Mouse (Mus musculus): ENCODE measurements around the gene Mphosph9. TPM values are rescaled to one million over a fixed set of nuclear protein-coding genes. Genes with fewer than 3 reads are reported as not detected.

The Mphosph9 gene
- polyA plus RNA-seq, 1 experiment from 2014 or later, result 9.3 TPM

DNA sequence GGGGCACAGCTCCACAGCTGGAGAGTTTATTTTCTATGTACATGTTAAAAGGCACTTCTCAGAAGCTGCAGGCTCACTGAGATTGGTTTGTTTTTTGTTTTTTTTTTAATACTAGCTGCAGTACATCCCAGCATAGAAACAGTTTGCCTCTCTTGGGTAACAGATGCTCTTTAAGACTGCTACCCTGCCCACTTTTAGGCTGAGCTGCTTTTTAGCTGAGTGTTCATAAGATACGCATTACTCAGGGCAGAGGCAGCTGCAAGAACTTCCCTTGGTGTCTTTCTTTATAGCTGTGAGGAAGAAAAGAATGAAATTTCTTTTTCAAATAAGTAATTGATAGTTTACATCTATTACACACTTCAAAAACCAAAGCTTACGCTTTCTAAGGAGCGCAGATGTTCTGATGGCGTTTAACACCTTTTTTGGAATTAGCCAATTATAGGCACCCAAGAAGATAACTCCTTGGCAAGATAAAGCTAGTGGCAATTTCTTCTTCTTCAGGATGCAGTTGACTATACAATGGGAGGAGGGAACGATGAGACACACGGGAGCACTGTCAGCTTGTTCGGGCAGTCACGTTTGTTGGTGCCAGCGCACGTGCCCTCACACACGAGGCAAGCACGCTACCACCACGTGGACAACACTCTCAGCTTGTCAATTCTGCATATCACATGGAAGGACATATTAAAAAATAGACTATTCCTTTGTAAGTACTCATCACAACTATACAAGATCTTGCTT is 75.0 kb downstream of the Mphosph9 start:
- ATAC-seq (ENCODE audit: low read depth) (no peak), DNase-seq (ENCODE audit: low spot score) (no peak)
- H3K36me3 ChIP-seq (ENCODE audit: control insufficient read depth, insufficient read depth, low read length), result peaks cover 41% of the 10 kb centered on the region
- no peaks in the 10 kb centered on the region for H3K27me3 ChIP-seq (replicated peaks; ENCODE audit: control insufficient read depth, insufficient read depth, low read length)
- no peak overlapping the region for H3K27ac ChIP-seq (replicated peaks; ENCODE audit: low read depth, low read length)
- H3K4me1 ChIP-seq (ENCODE audit: control insufficient read depth, insufficient read depth, low read length), result peaks cover 12% of the 10 kb centered on the region
- no peaks in the 10 kb centered on the region for H3K9me3 ChIP-seq (ENCODE audit: control insufficient read depth, low read length)
- WGBS, result 94% methylated on average over 13 of the region's 13 CpGs
- no peak overlapping the region for H3K4me2 ChIP-seq (ENCODE audit: low read depth, low read length)
- no peak overlapping the region for H3K9ac ChIP-seq (ENCODE audit: low read depth, low read length)
- H3K4me3 ChIP-seq (ENCODE audit: low read depth, low read length), result no peak overlapping the region

DNA sequence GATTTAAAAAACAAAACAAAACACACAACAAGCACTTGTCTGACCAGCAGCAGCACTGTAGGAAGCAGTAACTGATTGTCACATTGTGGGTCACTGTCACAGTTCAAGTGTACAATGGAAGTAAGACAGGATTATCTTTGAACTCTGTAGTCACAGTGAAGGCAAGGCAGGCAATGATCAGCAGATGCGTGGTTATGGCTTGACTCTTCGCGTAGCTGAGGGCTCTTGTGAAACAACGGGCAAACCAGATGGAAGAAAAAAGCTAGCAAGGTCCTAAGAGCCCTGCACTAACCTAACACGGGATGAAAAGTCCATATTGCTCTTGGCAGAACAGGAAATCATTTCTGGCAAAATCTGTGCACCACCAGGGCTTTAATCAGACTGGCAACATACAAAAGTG is 76.7 kb downstream of the Mphosph9 start:
- no peak overlapping the region for H3K4me3 ChIP-seq (ENCODE audit: low read depth, low read length)
- no peak overlapping the region for H3K27ac ChIP-seq (replicated peaks; ENCODE audit: low read depth, low read length)
- H3K9ac ChIP-seq (ENCODE audit: low read depth, low read length), result no peak overlapping the region
- H3K36me3 ChIP-seq (ENCODE audit: control insufficient read depth, insufficient read depth, low read length), result peaks cover 34% of the 10 kb centered on the region
- ATAC-seq (ENCODE audit: low read depth) (no peak), DNase-seq (ENCODE audit: low spot score) (no peak)
- WGBS, result 80% methylated on average over 5 of the region's 5 CpGs
- no peaks in the 10 kb centered on the region for H3K9me3 ChIP-seq (ENCODE audit: control insufficient read depth, low read length)
- H3K4me2 ChIP-seq (ENCODE audit: low read depth, low read length), result no peak overlapping the region
- H3K4me1 ChIP-seq (ENCODE audit: control insufficient read depth, insufficient read depth, low read length), result peaks cover 12% of the 10 kb centered on the region
- H3K27me3 ChIP-seq (replicated peaks; ENCODE audit: control insufficient read depth, insufficient read depth, low read length), result no peaks in the 10 kb centered on the region

DNA sequence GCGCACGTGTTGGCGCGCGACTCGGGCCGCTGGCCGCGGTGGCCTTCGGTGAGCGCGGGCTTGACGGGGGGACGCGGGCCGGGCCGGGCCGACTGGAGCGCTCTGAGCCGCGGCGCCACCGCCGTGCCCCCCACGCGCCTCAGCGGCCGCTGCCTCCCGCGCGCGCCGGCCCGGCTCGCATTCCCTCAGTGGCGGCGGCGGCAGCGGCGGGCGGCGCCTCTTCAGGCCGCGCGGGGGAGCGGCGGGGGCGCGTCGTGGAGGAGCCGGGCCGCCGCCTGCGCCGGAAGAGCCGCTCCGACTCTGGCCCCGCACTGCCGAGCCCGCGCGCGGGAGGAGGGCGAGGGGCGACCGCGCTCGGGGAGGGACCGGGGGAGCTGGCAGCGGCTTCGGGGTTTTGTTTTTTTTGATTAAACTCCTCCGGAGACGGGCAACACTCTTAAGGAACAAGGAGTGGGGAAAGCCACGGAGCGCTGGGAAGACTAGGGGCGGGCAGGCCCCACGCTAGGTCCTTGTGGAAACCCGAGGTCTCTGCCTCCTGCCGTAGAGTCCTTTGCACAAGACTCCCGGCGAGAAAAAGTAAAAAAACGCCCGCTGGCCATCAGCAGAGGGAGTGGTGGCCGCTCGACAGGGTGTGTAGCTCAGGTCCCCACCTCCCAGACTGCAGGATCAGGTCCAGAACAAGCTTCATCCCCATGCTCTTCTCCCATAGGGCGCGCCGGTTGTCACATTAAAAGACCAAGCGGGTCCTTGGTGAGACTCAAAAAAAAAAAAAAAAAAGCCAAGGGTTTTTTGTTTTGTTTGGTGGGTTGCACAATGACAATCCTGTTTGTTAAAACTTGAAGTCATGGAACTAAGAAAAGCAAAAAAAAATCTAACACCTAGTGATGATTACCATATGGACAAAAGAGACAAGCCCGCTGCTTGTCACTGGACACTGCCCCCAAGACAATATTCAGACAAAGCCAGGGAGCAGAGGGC is 77.9 kb downstream of the Mphosph9 start, which contains the start of gene Pitpnm2:
Pitpnm2 (minus strand) TSS at position 147 of the 978 bp plus-strand sequence.
- peak; percentile 83 for ATAC-seq (ENCODE audit: low read depth)
- Histone ChIP-seq H3K27ac (replicated peaks; ENCODE audit: low read depth, low read length) (peak within 1 kb of the TSS; percentile 76), H3K27me3 (replicated peaks; ENCODE audit: control insufficient read depth, insufficient read depth, low read length) (no peaks in the 10 kb centered on the region), H3K36me3 (ENCODE audit: control insufficient read depth, insufficient read depth, low read length) (peaks cover 23% of the 10 kb centered on the region), H3K4me3 (ENCODE audit: low read depth, low read length) (peak within 1 kb of the TSS; percentile 66), H3K9ac (ENCODE audit: low read depth, low read length) (peak within 1 kb of the TSS; percentile 84), H3K9me3 (ENCODE audit: control insufficient read depth, low read length) (no peaks in the 10 kb centered on the region), H3K4me1 (ENCODE audit: control insufficient read depth, insufficient read depth, low read length) (peaks cover 12% of the 10 kb centered on the region), H3K4me2 (ENCODE audit: low read depth, low read length) (peak within 1 kb of the TSS; percentile 86)
- DNase-seq (ENCODE audit: low spot score), result peak; percentile 74
- under 1% methylated on average over 31 of the region's 90 CpGs for WGBS

DNA sequence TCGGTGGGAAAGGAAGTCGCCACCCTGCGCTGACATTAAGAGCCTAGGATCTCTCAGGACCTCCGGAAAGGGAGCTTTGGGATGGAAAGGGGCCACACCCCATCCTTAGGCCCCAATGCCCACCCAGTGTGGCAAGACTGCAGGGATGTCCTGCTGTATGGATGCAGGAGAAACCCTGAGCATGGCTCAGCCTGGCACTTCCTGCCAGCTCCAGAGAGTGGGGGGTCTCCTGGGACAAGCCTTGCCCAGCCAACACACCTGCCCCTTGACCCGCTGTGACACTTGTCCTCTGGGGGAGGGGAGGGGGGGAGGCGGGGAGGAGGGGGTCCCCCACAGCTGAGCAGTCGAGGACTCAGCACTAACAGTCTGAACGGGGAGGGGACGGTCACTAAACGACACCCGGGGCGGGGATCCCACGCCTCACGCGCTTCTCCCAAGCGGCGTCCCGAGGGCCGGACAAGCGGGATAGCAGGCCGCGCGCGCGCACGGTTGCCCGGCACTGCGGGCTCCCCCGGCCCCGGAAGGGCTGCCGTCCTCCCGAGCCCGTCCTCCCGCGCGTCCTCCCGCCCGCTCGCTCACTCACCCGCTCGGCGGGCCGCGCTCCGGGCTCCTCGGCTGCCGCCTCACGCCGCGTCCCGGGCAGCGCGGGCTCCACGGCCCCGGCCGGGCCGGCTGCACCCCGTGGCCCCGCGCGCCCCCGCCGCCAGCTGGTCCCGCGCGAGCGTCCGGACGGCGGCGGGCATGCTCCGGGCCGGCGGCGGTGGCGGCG is 78.7 kb downstream of the Mphosph9 start:
- 0% methylated on average over 8 of the region's 77 CpGs for WGBS
- DNase-seq (ENCODE audit: low spot score), result peak; percentile 24
- Histone ChIP-seq H3K4me3 (ENCODE audit: low read depth, low read length) (peak overlapping the region; percentile 66), H3K27ac (replicated peaks; ENCODE audit: low read depth, low read length) (peak overlapping the region; percentile 76), H3K27me3 (replicated peaks; ENCODE audit: control insufficient read depth, insufficient read depth, low read length) (no peaks in the 10 kb centered on the region), H3K4me1 (ENCODE audit: control insufficient read depth, insufficient read depth, low read length) (peaks cover 12% of the 10 kb centered on the region), H3K4me2 (ENCODE audit: low read depth, low read length) (peak overlapping the region; percentile 86), H3K36me3 (ENCODE audit: control insufficient read depth, insufficient read depth, low read length) (peaks cover 24% of the 10 kb centered on the region), H3K9me3 (ENCODE audit: control insufficient read depth, low read length) (no peaks in the 10 kb centered on the region), H3K9ac (ENCODE audit: low read depth, low read length) (peak overlapping the region; percentile 84)
- peak; percentile 50 for ATAC-seq (ENCODE audit: low read depth)

DNA sequence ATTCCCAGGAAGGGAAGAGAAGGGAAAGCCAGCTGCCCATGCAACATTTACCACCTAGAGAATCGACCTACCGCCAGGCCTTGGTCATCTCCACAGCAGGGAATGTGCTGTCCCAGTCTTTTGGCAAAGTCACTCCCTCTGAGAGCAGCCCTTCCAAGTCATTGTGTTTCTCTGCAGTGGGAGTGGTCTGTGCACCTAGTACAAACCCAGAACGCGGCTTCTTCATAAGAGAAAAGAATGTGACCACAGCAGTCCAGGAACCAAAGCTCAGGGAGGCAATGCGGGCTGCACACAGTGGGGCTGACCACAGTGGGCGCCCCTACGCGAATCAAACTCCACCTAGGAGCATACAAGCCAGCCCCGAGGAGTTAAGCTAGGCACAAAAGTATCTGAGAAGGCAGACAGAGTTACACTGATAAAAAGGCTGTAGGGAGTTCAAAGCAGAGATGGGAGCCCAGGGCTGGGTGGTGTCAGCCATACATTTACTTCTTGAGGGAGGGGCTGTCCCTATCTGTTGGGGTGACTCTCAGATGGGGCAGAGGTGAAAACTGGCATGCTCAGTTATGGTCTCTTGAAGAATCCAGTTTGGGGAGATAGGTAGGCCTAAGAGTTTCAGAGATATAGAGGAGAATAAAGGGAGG is 79.7 kb downstream of the Mphosph9 start:
- Histone ChIP-seq H3K9me3 (ENCODE audit: control insufficient read depth, low read length) (no peaks in the 10 kb centered on the region), H3K4me3 (ENCODE audit: low read depth, low read length) (peak overlapping the region; percentile 66), H3K9ac (ENCODE audit: low read depth, low read length) (peak overlapping the region; percentile 84; the same call in 1 of the 2 replicates), H3K4me1 (ENCODE audit: control insufficient read depth, insufficient read depth, low read length) (peaks cover 12% of the 10 kb centered on the region), H3K27me3 (replicated peaks; ENCODE audit: control insufficient read depth, insufficient read depth, low read length) (no peaks in the 10 kb centered on the region), H3K27ac (replicated peaks; ENCODE audit: low read depth, low read length) (no peak overlapping the region), H3K36me3 (ENCODE audit: control insufficient read depth, insufficient read depth, low read length) (peaks cover 18% of the 10 kb centered on the region; the same call in 1 of the 2 replicates), H3K4me2 (ENCODE audit: low read depth, low read length) (peak overlapping the region; percentile 86)
- peak; percentile 30 for DNase-seq (ENCODE audit: low spot score)
- ATAC-seq (ENCODE audit: low read depth), result no peak
- WGBS, result 26% methylated on average over 9 of the region's 9 CpGs

DNA sequence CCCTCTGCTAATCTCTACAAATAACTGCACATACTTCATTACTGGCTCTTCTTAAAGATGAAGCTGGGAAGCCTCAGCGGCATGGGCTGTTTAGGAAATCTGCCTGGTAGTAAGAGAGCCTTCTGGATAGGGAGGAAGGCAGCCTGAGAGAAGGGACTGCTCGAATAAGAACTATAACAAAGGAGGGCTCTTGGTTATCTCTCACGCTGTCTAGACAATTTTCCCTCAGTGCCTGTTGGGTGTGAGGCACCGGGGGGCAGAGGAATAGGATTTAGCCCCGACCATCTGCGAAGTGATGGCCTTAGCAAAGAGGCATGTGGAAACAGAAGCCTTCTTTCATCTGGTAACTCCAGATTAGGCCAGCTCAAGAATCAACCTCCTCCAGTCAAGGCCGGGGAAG is 80.5 kb downstream of the Mphosph9 start:
- no peak overlapping the region for H3K4me2 ChIP-seq (ENCODE audit: low read depth, low read length)
- H3K4me1 ChIP-seq (ENCODE audit: control insufficient read depth, insufficient read depth, low read length), result peaks cover 12% of the 10 kb centered on the region
- H3K4me3 ChIP-seq (ENCODE audit: low read depth, low read length), result no peak overlapping the region
- no peak overlapping the region for H3K9ac ChIP-seq (ENCODE audit: low read depth, low read length)
- WGBS, result 44% methylated on average over 7 of the region's 7 CpGs
- ATAC-seq (ENCODE audit: low read depth), result no peak
- DNase-seq (ENCODE audit: low spot score), result no peak
- H3K9me3 ChIP-seq (ENCODE audit: control insufficient read depth, low read length), result no peaks in the 10 kb centered on the region
- H3K27ac ChIP-seq (replicated peaks; ENCODE audit: low read depth, low read length), result no peak overlapping the region
- no peaks in the 10 kb centered on the region for H3K27me3 ChIP-seq (replicated peaks; ENCODE audit: control insufficient read depth, insufficient read depth, low read length)
- peaks cover 18% of the 10 kb centered on the region; the same call in 1 of the 2 replicates for H3K36me3 ChIP-seq (ENCODE audit: control insufficient read depth, insufficient read depth, low read length)

DNA sequence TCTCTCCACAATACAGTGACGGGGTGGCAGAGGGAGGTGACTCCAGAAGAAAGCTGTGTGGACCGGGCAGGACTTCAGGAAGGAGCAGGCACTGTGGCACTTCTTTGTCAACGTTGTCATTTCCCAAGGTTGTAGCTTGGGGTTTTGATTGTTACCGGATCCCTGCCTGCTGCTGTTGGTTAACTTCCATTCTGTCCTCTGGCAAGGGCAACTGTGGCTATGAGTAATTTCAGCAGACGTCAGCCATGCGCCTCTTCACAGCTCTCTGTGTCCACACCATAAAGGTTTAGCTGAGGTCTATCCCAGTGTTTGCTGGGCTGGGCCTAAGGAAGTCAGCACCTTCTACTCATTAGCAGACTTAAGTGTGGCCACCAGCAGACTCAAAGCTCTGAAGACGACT is 82.9 kb downstream of the Mphosph9 start:
- peaks cover 27% of the 10 kb centered on the region for H3K4me1 ChIP-seq (ENCODE audit: control insufficient read depth, insufficient read depth, low read length)
- ATAC-seq (ENCODE audit: low read depth) (no peak), DNase-seq (ENCODE audit: low spot score) (no peak)
- H3K36me3 ChIP-seq (ENCODE audit: control insufficient read depth, insufficient read depth, low read length), result peaks cover 18% of the 10 kb centered on the region; the same call in 1 of the 2 replicates
- H3K4me3 ChIP-seq (ENCODE audit: low read depth, low read length), result no peak overlapping the region
- no peaks in the 10 kb centered on the region for H3K27me3 ChIP-seq (replicated peaks; ENCODE audit: control insufficient read depth, insufficient read depth, low read length)
- H3K9ac ChIP-seq (ENCODE audit: low read depth, low read length), result no peak overlapping the region
- H3K9me3 ChIP-seq (ENCODE audit: control insufficient read depth, low read length), result no peaks in the 10 kb centered on the region
- H3K27ac ChIP-seq (replicated peaks; ENCODE audit: low read depth, low read length), result no peak overlapping the region
- H3K4me2 ChIP-seq (ENCODE audit: low read depth, low read length), result no peak overlapping the region
- 91% methylated on average over 7 of the region's 7 CpGs for WGBS
